Mouse (Mus musculus) C2C12 (cell line): ENCODE data around the gene Hoxc10.

Experiments
- CTCF ChIP-seq: IDR thresholded peaks from one replicate; pipeline ENCODE4 v1.5.1; 2011; ENCODE audit not compliant: control insufficient read depth, insufficient read depth, insufficient read length
- FOSL1 ChIP-seq: IDR thresholded peaks from one replicate; pipeline ENCODE4 v1.8.0; 2011; ENCODE audit warnings: mild to moderate bottlenecking, low read length; ENCODE audit not compliant: poor library complexity, insufficient read depth, severe bottlenecking
- MAX ChIP-seq: IDR thresholded peaks from one replicate; pipeline ENCODE4 v1.6.1; 2011; ENCODE audit warnings: mild to moderate bottlenecking, control low read depth
- MYOD1 ChIP-seq: IDR thresholded peaks from one replicate; pipeline ENCODE4 v1.6.1; 2011; ENCODE audit warnings: low read depth; ENCODE audit not compliant: control insufficient read depth, insufficient read length
- MYOG ChIP-seq: IDR thresholded peaks from one replicate; pipeline ENCODE4 v1.6.1; 2011; ENCODE audit not compliant: control insufficient read depth, insufficient read length; ENCODE audit errors: extremely low read depth
- USF1 ChIP-seq: IDR thresholded peaks from one replicate; pipeline ENCODE4 v1.6.1; 2011; ENCODE audit warnings: low read depth, mild to moderate bottlenecking, control low read depth, moderate library complexity

GRCm38 (mm10) chr15:102975688-102976111 lies 9.1 kb downstream of the Hoxc10 start:
- TF ChIP-seq CTCF (no peak), MAX (no peak), FOSL1 (no peak), MYOD1 (peak; percentile 38), MYOG (no peak), USF1 (no peak)
